Mouse (Mus musculus): Measurements from ENCODE around the gene Trem2.

- TF ChIP-seq MYOG (IDR thresholded peaks at IDR 0.05; ENCODE audit: control insufficient read depth in 1 of 3, insufficient read depth in 1 of 3, insufficient read length in 2 of 3, low read depth in 2 of 3) (no peak), POLR2A (IDR thresholded peaks at IDR 0.05; ENCODE audit: insufficient read length, low read depth) (no peak), MYOD1 (IDR thresholded peaks at IDR 0.05; ENCODE audit: control insufficient read depth in 1 of 3, insufficient read length in 2 of 3, low read depth in 2 of 3) (no peak), USF1 (IDR thresholded peaks at IDR 0.05; ENCODE audit: low read depth) (no peak), REST (IDR thresholded peaks at IDR 0.05; ENCODE audit: insufficient read depth, insufficient read length) (no peak), E2F4 (IDR thresholded peaks at IDR 0.05; ENCODE audit: insufficient read depth) (no peak)
Observed at GRCm38 (mm10) chr17:48299203-48299602, 47.0 kb upstream of the Trem2 start, which contains the start of gene Treml2.

Data from myocyte (in vitro differentiated cells).